Mouse (Mus musculus) c-Kit-positive CD71-positive TER-119-negative erythroid progenitor cells, embryonic 14.5 days (primary cell): ENCODE data around the gene Ttc9b.
A peak's percentile ranks its signal among the peaks of the same experiment; 100 is the strongest.
"Not testable (repeated sequence)": the region's sequence is repeated elsewhere in the genome, so short reads cannot be mapped to it uniquely, and the experiment has no call there.

Experiments used
- DNase-seq: peaks from one replicate; pipeline ENCODE4 v3.0.0-alpha.2; 2013; ENCODE audit warnings: low read depth

Gene Ttc9b

GRCm38 (mm10) chr7:27635094-27635493 is 18.6 kb upstream of the Ttc9b start:
- not testable (repeated sequence) for DNase-seq

- no peak for DNase-seq
These were observed 9.2 kb upstream of the Ttc9b start for GRCm38 (mm10) chr7:27644471-27644870.

- DNase-seq = no peak
These were observed 7.2 kb upstream of the Ttc9b start for GRCm38 (mm10) chr7:27646516-27646915.

GRCm38 (mm10) chr7:27647281-27648002 is 6.3 kb upstream of the Ttc9b start:
- DNase-seq = no peak

- DNase-seq = no peak
These were observed 4.0 kb upstream of the Ttc9b start for GRCm38 (mm10) chr7:27649723-27650122.

- peak; percentile 79 for DNase-seq
These were observed 2.8 kb upstream of the Ttc9b start for GRCm38 (mm10) chr7:27650949-27651348.

- DNase-seq = no peak
These were observed 1.0 kb downstream of the Ttc9b start for GRCm38 (mm10) chr7:27654607-27655276.

GRCm38 (mm10) chr7:27655545-27655944 is 1.8 kb downstream of the Ttc9b start:
- DNase-seq = no peak

GRCm38 (mm10) chr7:27656600-27656999 is 2.9 kb downstream of the Ttc9b start:
- DNase-seq = no peak

- DNase-seq = no peak
These were observed 4.2 kb downstream of the Ttc9b start for GRCm38 (mm10) chr7:27657824-27658395.

- no peak for DNase-seq
These were observed 5.3 kb downstream of the Ttc9b start for GRCm38 (mm10) chr7:27658712-27659663.

- no peak for DNase-seq
These were observed 8.3 kb downstream of the Ttc9b start for GRCm38 (mm10) chr7:27662038-27662437.

GRCm38 (mm10) chr7:27673064-27673574 is 19.4 kb downstream of the Ttc9b start:
- DNase-seq = no peak

- DNase-seq = no peak
These were observed 19.9 kb downstream of the Ttc9b start for GRCm38 (mm10) chr7:27673575-27674131.

- DNase-seq = no peak
These were observed 20.4 kb downstream of the Ttc9b start for GRCm38 (mm10) chr7:27674195-27674521.

GRCm38 (mm10) chr7:27674522-27675221 is 21.0 kb downstream of the Ttc9b start, which contains the start of gene Map3k10:
TSS of gene Map3k10 (minus strand) at chr7:27674598.
- DNase-seq = peak; percentile 89

GRCm38 (mm10) chr7:27675222-27675612 is 21.5 kb downstream of the Ttc9b start:
- DNase-seq = no peak

- no peak for DNase-seq
These were observed 29.5 kb downstream of the Ttc9b start for GRCm38 (mm10) chr7:27683218-27683617.

- DNase-seq = no peak
These were observed 31.5 kb downstream of the Ttc9b start for GRCm38 (mm10) chr7:27685220-27685619.

- DNase-seq = no peak
These were observed 32.0 kb downstream of the Ttc9b start for GRCm38 (mm10) chr7:27685681-27686080.

- no peak for DNase-seq
These were observed 33.3 kb downstream of the Ttc9b start for GRCm38 (mm10) chr7:27687043-27687442.
